Mouse (Mus musculus) liver, embryonic 16.5 days (tissue): ENCODE measurements around the gene Efna3. TPM values are rescaled to one million over a fixed set of nuclear protein-coding genes. Genes with fewer than 3 reads are reported as not detected.

Source experiments
- ATAC-seq: fragments of 200-750 bp; cut with Nextera tagmentation; 2 replicates; pipeline ENCODE4 v1.8.0; 2017; ENCODE audit warnings: low read depth, mild to moderate bottlenecking, moderate number of reproducible peaks, moderate library complexity
- H3K27ac ChIP-seq: fragments of 300-500 bp; sonication (generic); 2 replicates; pipeline ENCODE4 v1.5.1; 2014; ENCODE audit warnings: mild to moderate bottlenecking, low read length
- H3K27me3 ChIP-seq: fragments of 300-500 bp; sonication (generic); 2 replicates; pipeline ENCODE4 v1.6.1; 2014; ENCODE audit warnings: low read depth, low read length, mixed read lengths; ENCODE audit not compliant: control insufficient read depth, insufficient read depth
- H3K36me3 ChIP-seq: fragments of 300-500 bp; sonication (generic); 2 replicates; pipeline ENCODE4 v1.6.1; 2014; ENCODE audit warnings: mild to moderate bottlenecking; ENCODE audit not compliant: control insufficient read depth, insufficient read depth
- H3K4me1 ChIP-seq: fragments of 300-500 bp; sonication (generic); 2 replicates; pipeline ENCODE4 v1.6.1; 2014; ENCODE audit warnings: low read depth, low read length, mixed read lengths; ENCODE audit not compliant: control insufficient read depth
- H3K4me2 ChIP-seq: fragments of 300-500 bp; sonication (generic); 2 replicates; pipeline ENCODE4 v1.6.1; 2014; ENCODE audit warnings: low read depth, low read length, mixed read lengths
- H3K4me3 ChIP-seq: fragments of 300-500 bp; sonication (generic); 2 replicates; pipeline ENCODE4 v1.5.1; 2014; ENCODE audit warnings: low read depth, mild to moderate bottlenecking, low read length
- H3K9ac ChIP-seq: fragments of 300-500 bp; sonication (generic); 2 replicates; pipeline ENCODE4 v1.6.1; 2014; ENCODE audit warnings: low read depth, low read length
- H3K9me3 ChIP-seq: fragments of 300-500 bp; sonication (generic); replicated peaks from 2 replicates; pipeline ENCODE4 v1.6.1; 2016; ENCODE audit warnings: low read length; ENCODE audit not compliant: control insufficient read depth
- WGBS: fragments of 180-500 bp; shearing (Covaris S2); extraction: QIAGEN DNeasy Blood & Tissue Kit; methylation state at CpG from one replicate; pipeline ENCODE4 v1.1.7; 2014; ENCODE audit not compliant: insufficient replicate concordance; 5-methylcytosine and 5-hydroxymethylcytosine counted together
- polyA plus RNA-seq: library from polyadenylated mRNA; unstranded; fragments of >200 nt; fragmentation: Nextera tagmentation; extraction: Ambion mirVana; gene quantifications from 2 replicates; pipeline ENCODE4 v1.2.1, GENCODE M21; 2015

The Efna3 gene
- polyA plus RNA-seq, 1 experiment from 2014 or later, result 0.94 TPM

DNA sequence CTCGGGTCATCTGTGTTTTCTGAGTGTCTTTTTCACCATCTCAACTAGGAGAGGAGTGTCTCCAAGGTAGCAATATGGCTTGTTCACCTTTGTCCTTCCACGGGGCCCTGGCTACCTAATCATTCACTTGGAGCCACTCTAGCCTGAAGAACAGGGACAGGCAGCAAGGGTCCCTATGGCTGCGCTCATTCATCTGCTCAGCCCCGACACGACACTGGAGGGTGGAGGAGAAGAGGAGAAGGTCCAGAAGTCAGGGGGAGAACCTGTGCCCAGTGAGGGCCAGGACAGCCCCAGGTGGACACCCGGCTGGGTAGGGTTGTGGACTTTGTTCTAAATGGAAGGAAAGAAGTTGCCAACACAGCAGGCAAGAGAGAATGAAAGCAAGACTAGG is 32.7 kb upstream of the Efna3 start:
- Histone ChIP-seq H3K9ac (no peak overlapping the region), H3K27me3 (peaks cover 13% of the 10 kb centered on the region), H3K9me3 (no peaks in the 10 kb centered on the region), H3K36me3 (no peaks in the 10 kb centered on the region), H3K4me3 (no peak overlapping the region), H3K27ac (no peak overlapping the region), H3K4me2 (no peak overlapping the region), H3K4me1 (no peaks in the 10 kb centered on the region)
- 60% methylated on average over 6 of the region's 6 CpGs for WGBS
- no peak for ATAC-seq

GRCm38 (mm10) chr3:89354816-89355511 is 32.2 kb upstream of the Efna3 start:
- Histone ChIP-seq H3K9me3 (no peaks in the 10 kb centered on the region), H3K36me3 (no peaks in the 10 kb centered on the region), H3K4me2 (no peak overlapping the region), H3K27me3 (peaks cover 18% of the 10 kb centered on the region), H3K4me1 (peaks cover 5% of the 10 kb centered on the region), H3K4me3 (no peak overlapping the region), H3K27ac (no peak overlapping the region), H3K9ac (no peak overlapping the region)
- WGBS, result 19% methylated on average over 5 of the region's 5 CpGs
- ATAC-seq, result no peak

GRCm38 (mm10) chr3:89351271-89351670 is 28.5 kb upstream of the Efna3 start:
- Histone ChIP-seq H3K4me3 (no peak overlapping the region), H3K27me3 (peaks cover 41% of the 10 kb centered on the region), H3K9ac (no peak overlapping the region), H3K36me3 (no peaks in the 10 kb centered on the region), H3K4me1 (peaks cover 6% of the 10 kb centered on the region), H3K27ac (no peak overlapping the region), H3K9me3 (no peaks in the 10 kb centered on the region), H3K4me2 (no peak overlapping the region)
- ATAC-seq, result no peak
- 50% methylated on average over 5 of the region's 5 CpGs for WGBS

- H3K4me3 ChIP-seq, result peak within 1 kb of the TSS; percentile 64
- peak within 1 kb of the TSS; percentile 31; the same call in 1 of the 2 replicates for H3K9ac ChIP-seq
- under 1% methylated on average over 58 of the region's 59 CpGs for WGBS
- H3K27ac ChIP-seq, result no peak within 1 kb of the TSS
- peak within 1 kb of the TSS; percentile 84 for H3K4me2 ChIP-seq
- H3K36me3 ChIP-seq, result no peaks in the 10 kb centered on the region
- H3K9me3 ChIP-seq, result no peaks in the 10 kb centered on the region
- peak; percentile 78 for ATAC-seq
- H3K27me3 ChIP-seq, result peaks cover 41% of the 10 kb centered on the region
- peaks cover 6% of the 10 kb centered on the region for H3K4me1 ChIP-seq
These were observed 27.2 kb upstream of the Efna3 start, which contains the start of gene Adam15 for GRCm38 (mm10) chr3:89349869-89350501. Adam15 (minus strand) TSS chr3:89349996.

DNA sequence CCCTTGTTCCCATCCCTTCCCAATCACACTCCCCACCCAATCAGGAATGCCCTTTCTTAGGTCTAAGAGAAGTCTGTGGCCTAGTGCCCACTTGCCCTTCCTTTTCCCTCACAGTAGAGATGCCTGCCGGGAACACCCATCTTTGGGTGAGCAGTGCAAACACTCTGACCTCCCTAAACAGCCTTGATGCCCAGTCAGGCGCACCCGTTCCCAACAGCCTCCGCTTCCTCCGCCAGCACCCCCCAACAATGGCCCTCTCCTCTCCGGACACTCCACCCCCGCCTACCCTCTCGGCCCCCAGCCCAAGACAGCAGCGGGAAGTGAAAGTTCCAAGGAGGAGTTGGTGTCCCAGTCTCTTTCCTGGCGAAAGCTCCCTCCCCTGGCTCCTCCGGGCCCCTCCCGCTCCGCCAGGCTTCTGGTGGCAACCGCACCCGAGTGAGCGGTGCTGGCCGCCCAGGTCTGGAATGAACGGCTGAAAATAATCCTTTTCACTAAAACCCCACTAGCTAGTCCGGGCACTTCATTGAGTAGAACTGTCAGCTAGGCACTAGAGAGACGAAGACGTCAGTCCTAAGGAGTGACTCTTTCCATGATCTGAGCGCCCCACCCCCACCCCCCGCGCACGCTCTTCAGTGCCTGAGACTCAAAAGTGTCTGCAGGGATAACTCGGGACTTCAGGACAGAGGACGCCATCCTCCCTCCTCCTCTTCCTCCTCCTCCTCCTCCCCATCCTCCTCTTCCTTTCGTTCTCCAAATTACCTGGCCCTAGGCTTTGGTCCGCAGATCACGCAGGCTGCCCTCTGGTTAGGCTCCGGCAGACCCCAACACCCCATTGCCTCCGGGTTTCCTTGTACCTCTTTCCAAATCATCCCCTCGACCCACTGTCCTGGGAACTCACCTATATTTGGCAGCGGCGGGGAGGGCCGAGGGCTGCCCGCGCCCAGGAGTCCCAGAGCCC is 26.4 kb upstream of the Efna3 start:
- ATAC-seq, result 0 out of 2 replicates have a peak, but pooled peaks have one; percentile 6
- Histone ChIP-seq H3K4me1 (peaks cover 6% of the 10 kb centered on the region), H3K27me3 (peaks cover 41% of the 10 kb centered on the region), H3K9me3 (no peaks in the 10 kb centered on the region), H3K4me2 (peak overlapping the region; percentile 84), H3K4me3 (peak overlapping the region; percentile 64), H3K9ac (peak overlapping the region; percentile 31; the same call in 1 of the 2 replicates), H3K27ac (no peak overlapping the region), H3K36me3 (no peaks in the 10 kb centered on the region)
- WGBS, result 4% methylated on average over 38 of the region's 38 CpGs

DNA sequence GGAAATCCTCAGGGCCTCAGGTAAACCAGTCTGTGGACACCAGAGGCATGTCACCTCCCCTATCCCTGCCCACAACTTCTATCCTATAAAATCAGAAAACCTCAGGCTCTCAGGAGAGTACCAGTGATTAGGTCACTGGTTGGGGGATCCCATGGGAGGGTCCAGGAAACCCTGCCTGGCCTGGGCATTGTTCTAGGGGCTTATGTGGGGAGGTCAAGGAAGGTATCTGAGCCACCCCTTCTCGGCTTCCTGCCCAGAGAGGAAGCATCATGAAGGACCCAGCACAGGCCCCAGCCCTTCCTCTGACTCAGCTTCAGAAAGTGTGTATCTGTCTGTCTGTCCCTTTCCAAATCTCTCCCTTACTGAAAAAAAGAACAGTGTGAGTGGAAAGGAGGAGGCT is 25.2 kb upstream of the Efna3 start:
- ATAC-seq, result no peak
- H3K4me3 ChIP-seq, result no peak overlapping the region
- H3K4me2 ChIP-seq, result no peak overlapping the region
- H3K9me3 ChIP-seq, result no peaks in the 10 kb centered on the region
- peaks cover 6% of the 10 kb centered on the region for H3K4me1 ChIP-seq
- no peaks in the 10 kb centered on the region for H3K36me3 ChIP-seq
- peaks cover 41% of the 10 kb centered on the region for H3K27me3 ChIP-seq
- H3K9ac ChIP-seq, result no peak overlapping the region
- WGBS, result 18% methylated on average over 1 of the region's 1 CpGs
- no peak overlapping the region for H3K27ac ChIP-seq

DNA sequence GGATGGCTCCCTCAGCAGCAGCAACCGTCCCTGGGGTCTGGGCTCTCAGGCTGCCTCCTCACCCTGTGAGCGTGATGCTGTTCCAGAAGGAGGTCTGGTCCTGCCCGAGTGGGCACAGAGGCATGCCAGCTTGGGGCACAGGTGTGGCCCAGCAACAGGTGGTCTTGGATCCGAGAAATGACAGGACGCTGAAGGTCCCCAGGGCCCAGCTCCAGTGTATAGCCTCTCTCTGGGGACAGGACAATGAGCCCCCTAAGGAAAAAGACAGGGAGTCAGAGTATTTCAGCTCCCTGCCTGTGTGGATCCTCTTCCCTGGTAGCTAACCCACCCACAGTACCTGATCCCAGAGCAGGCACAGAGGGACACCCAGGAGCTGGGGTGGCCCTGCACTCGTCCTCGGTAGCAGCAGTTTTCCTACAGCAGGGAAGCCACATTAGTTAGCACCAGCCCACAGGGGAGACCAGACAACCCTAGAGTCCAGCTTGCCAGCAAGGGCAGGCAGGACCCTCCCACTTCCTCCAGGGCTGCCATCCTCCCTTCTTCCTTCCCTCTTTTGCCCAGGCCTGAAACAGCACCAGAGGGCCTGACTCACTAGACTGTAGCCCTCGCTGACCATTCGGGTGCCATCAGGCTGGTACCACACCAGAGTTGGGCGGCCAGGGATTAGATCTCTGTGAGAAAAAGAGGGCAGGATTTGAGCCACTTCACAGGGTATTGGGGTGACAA is 24.2 kb upstream of the Efna3 start:
- no peaks in the 10 kb centered on the region for H3K9me3 ChIP-seq
- no peaks in the 10 kb centered on the region for H3K36me3 ChIP-seq
- 50% methylated on average over 10 of the region's 10 CpGs for WGBS
- H3K4me2 ChIP-seq, result no peak overlapping the region
- H3K9ac ChIP-seq, result no peak overlapping the region
- H3K4me1 ChIP-seq, result peaks cover 6% of the 10 kb centered on the region
- H3K27me3 ChIP-seq, result peaks cover 35% of the 10 kb centered on the region
- no peak overlapping the region for H3K4me3 ChIP-seq
- H3K27ac ChIP-seq, result no peak overlapping the region
- no peak for ATAC-seq

DNA sequence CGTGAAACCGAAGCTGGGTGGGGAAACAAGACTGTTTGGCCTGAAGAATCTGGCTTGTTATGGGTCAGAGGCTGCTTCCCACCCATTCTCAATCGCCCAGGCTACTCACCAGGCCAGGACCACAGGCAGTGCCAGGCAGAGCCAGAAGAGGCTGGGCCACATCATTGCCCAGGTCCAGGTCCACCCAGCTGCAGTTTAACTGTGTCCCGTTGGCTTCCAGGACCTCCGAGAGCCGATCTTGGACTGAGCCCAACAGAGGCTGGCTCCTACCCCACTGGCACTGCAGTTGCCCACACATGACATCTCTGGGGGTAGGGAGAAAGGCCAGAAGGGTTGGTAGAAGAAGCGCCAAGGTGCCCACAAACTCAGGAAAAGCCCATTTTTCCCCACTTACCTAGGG is 20.5 kb upstream of the Efna3 start:
- no peak overlapping the region for H3K27ac ChIP-seq
- 69% methylated on average over 7 of the region's 7 CpGs for WGBS
- H3K36me3 ChIP-seq, result no peaks in the 10 kb centered on the region
- no peak for ATAC-seq
- H3K4me1 ChIP-seq, result peaks cover under 1% of the 10 kb centered on the region
- no peak overlapping the region for H3K4me2 ChIP-seq
- no peak overlapping the region for H3K9ac ChIP-seq
- no peak overlapping the region for H3K4me3 ChIP-seq
- peaks cover 6% of the 10 kb centered on the region for H3K27me3 ChIP-seq
- H3K9me3 ChIP-seq, result no peaks in the 10 kb centered on the region
